ENCODE assay signal across 11 mouse cellular contexts in genomic region chr6:53950876-53951275, GRCm38 (mm10). TPM values are rescaled to one million over a fixed set of nuclear protein-coding genes. Genes with fewer than 3 reads are reported as not detected.
A peak's percentile ranks its signal among the peaks of the same experiment; 100 is the strongest.
DNase-seq lines count a peak whose midpoint lies in the region; ATAC-seq and TF ChIP-seq lines count a peak whose summit lies in the region.
"Had no signal": no experiment of that assay in that cellular context is flagged by ENCODE, and none has a peak within 500 bp of the region (broad histone marks: within the 10 kb centered on the region; RNA-seq: fewer than 3 reads in every experiment).

No protein-coding gene starts in this region.

- no peaks in the 10 kb centered on the region for H3K9me3 ChIP-seq in heart, embryonic 11.5 days (replicated peaks; ENCODE audit: control insufficient read depth, low read length)
- H3K9me3 ChIP-seq in embryonic facial prominence, embryonic 12.5 days = no peaks in the 10 kb centered on the region
- H3K9me3 ChIP-seq in lung, embryonic 16.5 days (ENCODE audit: control insufficient read depth, low read length) = no peaks in the 10 kb centered on the region

- peaks cover 8% of the 10 kb centered on the region; the same call in 1 of the 2 replicates for H3K4me1 ChIP-seq in heart, embryonic 11.5 days (ENCODE audit: control insufficient read depth, insufficient read depth, low read length)
- H3K4me1 ChIP-seq in embryonic facial prominence, embryonic 12.5 days = peaks cover 31% of the 10 kb centered on the region
- peaks cover 9% of the 10 kb centered on the region for H3K4me1 ChIP-seq in kidney, adult 2 months (ENCODE audit: control insufficient read depth, insufficient read depth, low read length)
- H3K4me1 ChIP-seq in lung, embryonic 16.5 days (replicated peaks; ENCODE audit: control insufficient read depth, insufficient read depth, low read length) = peaks cover 38% of the 10 kb centered on the region

- no peak overlapping the region for H3K4me3 ChIP-seq in heart, embryonic 11.5 days (ENCODE audit: low read depth, low read length)
- no peak overlapping the region for H3K4me3 ChIP-seq in embryonic facial prominence, embryonic 12.5 days
- no peak overlapping the region for H3K4me3 ChIP-seq in kidney, adult 2 months (ENCODE audit: insufficient read depth, low read depth, low read length)
- H3K4me3 ChIP-seq in lung, embryonic 16.5 days (ENCODE audit: low read length) = no peak overlapping the region

- no peak for ATAC-seq in heart, embryonic 11.5 days (replicated peaks; ENCODE audit: insufficient number of reproducible peaks, low FRiP score, low TSS enrichment)
- ATAC-seq in embryonic facial prominence, embryonic 12.5 days (ENCODE audit: insufficient number of reproducible peaks, insufficient read depth, low FRiP score, low TSS enrichment) = no peak
- ATAC-seq in lung, embryonic 16.5 days (ENCODE audit: low read depth) = peak; percentile 89

- DNase-seq in heart, adult 18-20 months = peak; percentile 44
- peak; percentile 71 for DNase-seq in kidney, adult 2 months
- DNase-seq in embryo, embryonic 11 days = no peak
- DNase-seq in cerebellum, postnatal 4 days (ENCODE audit: low spot score in 2 of 2) = no peak
- DNase-seq in spleen, postnatal 4 days (ENCODE audit: low spot score in 2 of 2) = no peak
- DNase-seq: cerebellum, adult 8-10 months; midbrain, embryonic 14.5 days; right cerebral cortex, postnatal 25 days had no signal

- no peak overlapping the region for H3K9ac ChIP-seq in heart, embryonic 11.5 days (ENCODE audit: low read depth, low read length)
- H3K9ac ChIP-seq in embryonic facial prominence, embryonic 12.5 days = no peak overlapping the region
- H3K9ac ChIP-seq in lung, embryonic 16.5 days (ENCODE audit: low read length) = no peak overlapping the region

- H3K36me3 ChIP-seq in heart, embryonic 11.5 days (ENCODE audit: control insufficient read depth, insufficient read depth, low read length) = no peaks in the 10 kb centered on the region
- no peaks in the 10 kb centered on the region for H3K36me3 ChIP-seq in embryonic facial prominence, embryonic 12.5 days
- no peaks in the 10 kb centered on the region for H3K36me3 ChIP-seq in kidney, adult 2 months (ENCODE audit: control insufficient read depth, insufficient read depth, low read length)
- H3K36me3 ChIP-seq in lung, embryonic 16.5 days (ENCODE audit: control insufficient read depth, insufficient read depth, low read length) = no peaks in the 10 kb centered on the region

- 64% methylated on average over 9 of the region's 9 CpGs for WGBS in heart, embryonic 11.5 days (ENCODE audit: insufficient replicate concordance)
- WGBS in embryonic facial prominence, embryonic 12.5 days = 20% methylated on average over 9 of the region's 9 CpGs
- WGBS in kidney, adult 2 months = 39% methylated on average over 9 of the region's 9 CpGs
- 30% methylated on average over 9 of the region's 9 CpGs for WGBS in lung, embryonic 16.5 days

- H3K4me2 ChIP-seq in heart, embryonic 11.5 days = no peak overlapping the region
- H3K4me2 ChIP-seq in embryonic facial prominence, embryonic 12.5 days (replicated peaks) = no peak overlapping the region
- 0 out of 2 replicates have a peak overlapping the region, but pooled peaks have one; percentile 6 for H3K4me2 ChIP-seq in lung, embryonic 16.5 days (ENCODE audit: low read depth, low read length)

- TF ChIP-seq CTCF in kidney, adult 2 months (conservative IDR thresholded peaks at IDR 0.05; ENCODE audit: insufficient read depth, insufficient read length, low read depth, low read length) = no peak

- H3K27ac ChIP-seq in heart, embryonic 11.5 days (ENCODE audit: low read depth, low read length) = no peak overlapping the region
- H3K27ac ChIP-seq in embryonic facial prominence, embryonic 12.5 days = peak overlapping the region; percentile 55
- H3K27ac ChIP-seq in kidney, adult 2 months (ENCODE audit: insufficient read depth, low read depth, low read length) = peak overlapping the region; percentile 73
- H3K27ac ChIP-seq in lung, embryonic 16.5 days (ENCODE audit: low read length) = peak overlapping the region; percentile 90

- no peaks in the 10 kb centered on the region for H3K27me3 ChIP-seq in heart, embryonic 11.5 days (ENCODE audit: control insufficient read depth, insufficient read depth, low read length)
- no peaks in the 10 kb centered on the region for H3K27me3 ChIP-seq in embryonic facial prominence, embryonic 12.5 days
- H3K27me3 ChIP-seq in kidney, adult 2 months (replicated peaks; ENCODE audit: control insufficient read depth, insufficient read depth, low read length) = no peaks in the 10 kb centered on the region
- no peaks in the 10 kb centered on the region for H3K27me3 ChIP-seq in lung, embryonic 16.5 days (ENCODE audit: control insufficient read depth, insufficient read depth, low read depth, low read length)

- no peak for TF ChIP-seq POLR2A in kidney, adult 2 months (IDR thresholded peaks at IDR 0.05; ENCODE audit: low read depth, low read length)

RNA-seq across cellular contexts. Expression of gene Cpvl, which starts 27.6 kb away (rescaled TPM):
- total RNA-seq in heart, adult 18-20 months (2021) = not detected
- not detected in 2 replicates for polyA plus RNA-seq in heart, embryonic 11.5 days (2014; fragmentation: Nextera tagmentation; extraction: Ambion mirVana)
- not detected in 2 replicates for polyA plus RNA-seq in embryonic facial prominence, embryonic 12.5 days (2016; fragmentation: Nextera tagmentation; extraction: Ambion mirVana)
- polyA plus RNA-seq in kidney, adult 2 months (2012; rRNA removed) = 0.10 and 0.19 TPM in 2 replicates
- 0.10 TPM in 1 of 2 replicates, not detected in the other for polyA plus RNA-seq in lung, embryonic 16.5 days (2015; fragmentation: Nextera tagmentation; extraction: Ambion mirVana)

Comparison
In these comparisons a context has a peak if more than half of its experiments do, and no peak if none do; other contexts are left out.
1. DNase-seq: peak in heart, adult 18-20 months (2 of 2) and kidney, adult 2 months (single experiment); none in embryo, embryonic 11 days (single experiment), cerebellum, postnatal 4 days (0 of 2) and spleen, postnatal 4 days (0 of 2).